Comparison of ENCODE assay signal across 15 mouse cellular contexts in genomic region chr15:82087266-82087665, GRCm38 (mm10). TPM values are rescaled to one million over a fixed set of nuclear protein-coding genes. Genes with fewer than 3 reads are reported as not detected.
DNase-seq lines count a peak whose midpoint lies in the region; ATAC-seq and TF ChIP-seq lines count a peak whose summit lies in the region.
"Had no signal": no experiment of that assay in that cellular context is flagged by ENCODE, and none has a peak within 500 bp of the region (broad histone marks: within the 10 kb centered on the region; RNA-seq: fewer than 3 reads in every experiment).

No protein-coding gene starts in this region.

- no peaks in the 10 kb centered on the region for H3K9me3 ChIP-seq in forebrain, embryonic 10.5 days
- H3K9me3 ChIP-seq in forebrain, embryonic 15.5 days = no peaks in the 10 kb centered on the region
- H3K9me3 ChIP-seq in midbrain, postnatal 0 days (ENCODE audit: low read length) = no peaks in the 10 kb centered on the region
- H3K9me3 ChIP-seq in midbrain, embryonic 13.5 days = no peaks in the 10 kb centered on the region
- H3K9me3 ChIP-seq: forebrain, embryonic 12.5 days; hindbrain, embryonic 12.5 days; neural tube, embryonic 13.5 days had no signal

- H3K9ac ChIP-seq in forebrain, embryonic 15.5 days (replicated peaks) = no peak overlapping the region
- H3K9ac ChIP-seq in midbrain, postnatal 0 days (replicated peaks; ENCODE audit: low read length, poor library complexity, severe bottlenecking) = no peak overlapping the region
- no peak overlapping the region for H3K9ac ChIP-seq in midbrain, embryonic 13.5 days (replicated peaks)
- H3K9ac ChIP-seq: forebrain, embryonic 12.5 days; hindbrain, embryonic 12.5 days; neural tube, embryonic 13.5 days had no signal

- TF ChIP-seq CTCF in midbrain, postnatal 0 days (IDR thresholded peaks at IDR 0.05) = peak; percentile 36

- ATAC-seq in forebrain, embryonic 15.5 days (replicated peaks) = no peak
- no peak for ATAC-seq in midbrain, postnatal 0 days (ENCODE audit: low FRiP score)
- no peak for ATAC-seq in midbrain, embryonic 13.5 days
- ATAC-seq in granulocyte monocyte progenitor cell, adult 5-6 weeks (replicated peaks; ENCODE audit: poor library complexity, severe bottlenecking) = peak; percentile 33; the same call in 1 of the 2 replicates
- no peak for ATAC-seq in erythroid progenitor cell, adult 5-6 weeks (replicated peaks; ENCODE audit: low FRiP score, poor library complexity, severe bottlenecking)

- H3K36me3 ChIP-seq in forebrain, embryonic 10.5 days (replicated peaks) = no peaks in the 10 kb centered on the region
- H3K36me3 ChIP-seq in forebrain, embryonic 15.5 days = no peaks in the 10 kb centered on the region
- H3K36me3 ChIP-seq in midbrain, postnatal 0 days (ENCODE audit: insufficient read depth, low read length) = no peaks in the 10 kb centered on the region
- no peaks in the 10 kb centered on the region for H3K36me3 ChIP-seq in midbrain, embryonic 13.5 days
- H3K36me3 ChIP-seq: forebrain, embryonic 12.5 days; hindbrain, embryonic 12.5 days; neural tube, embryonic 13.5 days had no signal

- no peak overlapping the region for H3K4me3 ChIP-seq in forebrain, embryonic 10.5 days
- H3K4me3 ChIP-seq in forebrain, embryonic 15.5 days = no peak overlapping the region
- H3K4me3 ChIP-seq in midbrain, postnatal 0 days (ENCODE audit: low read depth, low read length) = no peak overlapping the region
- H3K4me3 ChIP-seq in midbrain, embryonic 13.5 days (replicated peaks) = no peak overlapping the region
- H3K4me3 ChIP-seq: forebrain, embryonic 12.5 days; heart, adult 2 months; hindbrain, embryonic 12.5 days; neural tube, embryonic 13.5 days had no signal

- peak; percentile 17 for DNase-seq in forebrain, embryonic 10.5 days (ENCODE audit: extremely low spot score, low spot score)
- DNase-seq in midbrain, postnatal 0 days (ENCODE audit: low spot score) = peak; percentile 6
- DNase-seq in right cerebral cortex, postnatal 25 days = peak; percentile 55
- no peak for DNase-seq in spleen, postnatal 4 days (ENCODE audit: low spot score in 2 of 2)
- DNase-seq: heart, adult 2 months; lung, postnatal 4 days had no signal

- H3K4me1 ChIP-seq in forebrain, embryonic 10.5 days = 0 out of 2 replicates have a peak, but pooled peaks cover 5% of the 10 kb centered on the region
- H3K4me1 ChIP-seq in forebrain, embryonic 15.5 days = no peaks in the 10 kb centered on the region
- H3K4me1 ChIP-seq in midbrain, postnatal 0 days (ENCODE audit: insufficient read depth, low read length) = no peaks in the 10 kb centered on the region
- no peaks in the 10 kb centered on the region for H3K4me1 ChIP-seq in midbrain, embryonic 13.5 days (replicated peaks)
- H3K4me1 ChIP-seq: forebrain, embryonic 12.5 days; neural tube, embryonic 13.5 days had no signal

- H3K27me3 ChIP-seq in forebrain, embryonic 10.5 days (ENCODE audit: poor library complexity, severe bottlenecking) = no peaks in the 10 kb centered on the region
- H3K27me3 ChIP-seq in forebrain, embryonic 15.5 days = 0 out of 2 replicates have a peak, but pooled peaks cover 2% of the 10 kb centered on the region
- H3K27me3 ChIP-seq in midbrain, postnatal 0 days (ENCODE audit: insufficient read depth, low read length) = no peaks in the 10 kb centered on the region
- no peaks in the 10 kb centered on the region for H3K27me3 ChIP-seq in midbrain, embryonic 13.5 days
- H3K27me3 ChIP-seq: hindbrain, embryonic 12.5 days; neural tube, embryonic 13.5 days had no signal

- no peak overlapping the region for H3K4me2 ChIP-seq in forebrain, embryonic 15.5 days (replicated peaks)
- no peak overlapping the region for H3K4me2 ChIP-seq in midbrain, postnatal 0 days (ENCODE audit: low read depth, low read length, poor library complexity, severe bottlenecking)
- H3K4me2 ChIP-seq in midbrain, embryonic 13.5 days (replicated peaks) = no peak overlapping the region
- H3K4me2 ChIP-seq: forebrain, embryonic 12.5 days; hindbrain, embryonic 12.5 days; liver, embryonic 11.5 days; neural tube, embryonic 13.5 days had no signal

- H3K27ac ChIP-seq in forebrain, embryonic 10.5 days = no peak overlapping the region
- no peak overlapping the region for H3K27ac ChIP-seq in forebrain, embryonic 15.5 days (replicated peaks)
- no peak overlapping the region for H3K27ac ChIP-seq in midbrain, postnatal 0 days (ENCODE audit: low read depth, low read length)
- H3K27ac ChIP-seq in midbrain, embryonic 13.5 days = no peak overlapping the region
- H3K27ac ChIP-seq: forebrain, embryonic 12.5 days; heart, adult 2 months; hindbrain, embryonic 12.5 days; neural tube, embryonic 13.5 days had no signal

- 11% methylated on average over 10 of the region's 10 CpGs for WGBS in forebrain, embryonic 10.5 days
- WGBS in forebrain, embryonic 15.5 days = 12% methylated on average over 10 of the region's 10 CpGs
- 9% methylated on average over 10 of the region's 10 CpGs for WGBS in midbrain, postnatal 0 days
- 10% methylated on average over 10 of the region's 10 CpGs for WGBS in midbrain, embryonic 13.5 days

RNA-seq across cellular contexts. Expression of gene Mei1, which starts 17.5 kb away (rescaled TPM):
- polyA plus RNA-seq in forebrain, embryonic 10.5 days (2016; fragmentation: Nextera tagmentation; extraction: Ambion mirVana) = 0.06 and 0.11 TPM in 2 replicates
- not detected in 2 replicates for polyA plus RNA-seq in forebrain, embryonic 15.5 days (2015; fragmentation: Nextera tagmentation; extraction: Ambion mirVana)
- total RNA-seq in midbrain, postnatal 0 days (2014; rRNA removed) = not detected in 2 replicates
- polyA plus RNA-seq in midbrain, postnatal 0 days (2015; fragmentation: Nextera tagmentation; extraction: Ambion mirVana) = 0.12 and 0.16 TPM in 2 replicates
- 0.05 TPM in 1 of 2 replicates, not detected in the other for polyA plus RNA-seq in midbrain, embryonic 13.5 days (2015; fragmentation: Nextera tagmentation; extraction: Ambion mirVana)
- total RNA-seq in granulocyte monocyte progenitor cell, adult 5-6 weeks (2014; fragmentation: Nextera tagmentation) = not detected in 2 replicates
- total RNA-seq in granulocyte monocyte progenitor cell, adult 5-6 weeks (2017) = not detected in 2 replicates
- total RNA-seq in erythroid progenitor cell, adult 5-6 weeks (2015; ENCODE audit: low replicate concordance) = not detected in 2 replicates
- not detected in 2 replicates for total RNA-seq in erythroid progenitor cell, adult 5-6 weeks (2017; ENCODE audit: low replicate concordance)
- total RNA-seq: heart, adult 2 months had no signal
- polyA plus RNA-seq: C2C12; heart, adult 2 months; liver, embryonic 11.5 days had no signal

RNA-seq across cellular contexts. Expression of gene 4930407I10Rik, which starts 28.3 kb away (rescaled TPM):
- not detected in 2 replicates for polyA plus RNA-seq in forebrain, embryonic 10.5 days (2016; fragmentation: Nextera tagmentation; extraction: Ambion mirVana)
- not detected in 2 replicates for polyA plus RNA-seq in forebrain, embryonic 15.5 days (2015; fragmentation: Nextera tagmentation; extraction: Ambion mirVana)
- 0.05 TPM in 1 of 2 replicates, not detected in the other for total RNA-seq in midbrain, postnatal 0 days (2014; rRNA removed)
- polyA plus RNA-seq in midbrain, postnatal 0 days (2015; fragmentation: Nextera tagmentation; extraction: Ambion mirVana) = not detected in 2 replicates
- not detected in 2 replicates for polyA plus RNA-seq in midbrain, embryonic 13.5 days (2015; fragmentation: Nextera tagmentation; extraction: Ambion mirVana)
- not detected in 2 replicates for total RNA-seq in granulocyte monocyte progenitor cell, adult 5-6 weeks (2014; fragmentation: Nextera tagmentation)
- not detected in 2 replicates for total RNA-seq in granulocyte monocyte progenitor cell, adult 5-6 weeks (2017)
- not detected in 2 replicates for total RNA-seq in erythroid progenitor cell, adult 5-6 weeks (2015; ENCODE audit: low replicate concordance)
- total RNA-seq in erythroid progenitor cell, adult 5-6 weeks (2017; ENCODE audit: low replicate concordance) = not detected in 2 replicates
- total RNA-seq: heart, adult 2 months had no signal
- polyA plus RNA-seq: C2C12; forebrain, embryonic 12.5 days; heart, adult 2 months; hindbrain, embryonic 12.5 days; liver, embryonic 11.5 days; neural tube, embryonic 13.5 days had no signal

RNA-seq across cellular contexts. Expression of gene Snu13, which starts 39.9 kb away (rescaled TPM):
- 386 and 402 TPM in 2 replicates for polyA plus RNA-seq in forebrain, embryonic 10.5 days (2016; fragmentation: Nextera tagmentation; extraction: Ambion mirVana)
- polyA plus RNA-seq in forebrain, embryonic 15.5 days (2015; fragmentation: Nextera tagmentation; extraction: Ambion mirVana) = 258 and 264 TPM in 2 replicates
- total RNA-seq in midbrain, postnatal 0 days (2014; rRNA removed) = 174 and 179 TPM in 2 replicates
- 242 and 274 TPM in 2 replicates for polyA plus RNA-seq in midbrain, postnatal 0 days (2015; fragmentation: Nextera tagmentation; extraction: Ambion mirVana)
- 222 and 230 TPM in 2 replicates for polyA plus RNA-seq in midbrain, embryonic 13.5 days (2015; fragmentation: Nextera tagmentation; extraction: Ambion mirVana)
- total RNA-seq in granulocyte monocyte progenitor cell, adult 5-6 weeks (2014; fragmentation: Nextera tagmentation) = 254 and 268 TPM in 2 replicates
- 183 and 209 TPM in 2 replicates for total RNA-seq in granulocyte monocyte progenitor cell, adult 5-6 weeks (2017)
- 62.7 and 97.3 TPM in 2 replicates for total RNA-seq in erythroid progenitor cell, adult 5-6 weeks (2015; ENCODE audit: low replicate concordance)
- total RNA-seq in erythroid progenitor cell, adult 5-6 weeks (2017; ENCODE audit: low replicate concordance) = 46.7 and 52.1 TPM in 2 replicates

RNA-seq across cellular contexts. Expression of gene Ccdc134, which starts 40.5 kb away (rescaled TPM):
- 22.9 and 24.0 TPM in 2 replicates for polyA plus RNA-seq in forebrain, embryonic 10.5 days (2016; fragmentation: Nextera tagmentation; extraction: Ambion mirVana)
- polyA plus RNA-seq in forebrain, embryonic 15.5 days (2015; fragmentation: Nextera tagmentation; extraction: Ambion mirVana) = 17.7 and 18.4 TPM in 2 replicates
- 8.4 and 8.7 TPM in 2 replicates for total RNA-seq in midbrain, postnatal 0 days (2014; rRNA removed)
- 6.9 and 7.7 TPM in 2 replicates for polyA plus RNA-seq in midbrain, postnatal 0 days (2015; fragmentation: Nextera tagmentation; extraction: Ambion mirVana)
- 12.0 and 14.0 TPM in 2 replicates for polyA plus RNA-seq in midbrain, embryonic 13.5 days (2015; fragmentation: Nextera tagmentation; extraction: Ambion mirVana)
- total RNA-seq in granulocyte monocyte progenitor cell, adult 5-6 weeks (2014; fragmentation: Nextera tagmentation) = 11.0 and 26.5 TPM in 2 replicates
- total RNA-seq in granulocyte monocyte progenitor cell, adult 5-6 weeks (2017) = 13.1 and 17.2 TPM in 2 replicates
- total RNA-seq in erythroid progenitor cell, adult 5-6 weeks (2015; ENCODE audit: low replicate concordance) = 2.9 and 12.6 TPM in 2 replicates
- 5.5 and 5.8 TPM in 2 replicates for total RNA-seq in erythroid progenitor cell, adult 5-6 weeks (2017; ENCODE audit: low replicate concordance)

RNA-seq across cellular contexts. Expression of gene Desi1, which starts 53.6 kb away (rescaled TPM):
- polyA plus RNA-seq in forebrain, embryonic 10.5 days (2016; fragmentation: Nextera tagmentation; extraction: Ambion mirVana) = 35.2 and 36.5 TPM in 2 replicates
- polyA plus RNA-seq in forebrain, embryonic 15.5 days (2015; fragmentation: Nextera tagmentation; extraction: Ambion mirVana) = 42.3 and 44.7 TPM in 2 replicates
- total RNA-seq in midbrain, postnatal 0 days (2014; rRNA removed) = 26.9 and 31.2 TPM in 2 replicates
- 43.9 and 45.7 TPM in 2 replicates for polyA plus RNA-seq in midbrain, postnatal 0 days (2015; fragmentation: Nextera tagmentation; extraction: Ambion mirVana)
- 37.5 and 42.7 TPM in 2 replicates for polyA plus RNA-seq in midbrain, embryonic 13.5 days (2015; fragmentation: Nextera tagmentation; extraction: Ambion mirVana)
- 26.3 and 34.9 TPM in 2 replicates for total RNA-seq in granulocyte monocyte progenitor cell, adult 5-6 weeks (2014; fragmentation: Nextera tagmentation)
- 6.0 and 8.3 TPM in 2 replicates for total RNA-seq in granulocyte monocyte progenitor cell, adult 5-6 weeks (2017)
- total RNA-seq in erythroid progenitor cell, adult 5-6 weeks (2015; ENCODE audit: low replicate concordance) = 21.0 and 34.2 TPM in 2 replicates
- total RNA-seq in erythroid progenitor cell, adult 5-6 weeks (2017; ENCODE audit: low replicate concordance) = 7.9 and 10.7 TPM in 2 replicates

Comparison
In these comparisons a context has a peak if more than half of its experiments do, and no peak if none do; other contexts are left out.
1. DNase-seq: peak in forebrain, embryonic 10.5 days (single experiment), midbrain, postnatal 0 days (single experiment) and right cerebral cortex, postnatal 25 days (single experiment); none in spleen, postnatal 4 days (0 of 2).